Mouse (Mus musculus) inflammation-experienced regulatory T-cells (primary cell): ENCODE data around the gene Cd33. TPM values are rescaled to one million over a fixed set of nuclear protein-coding genes. Genes with fewer than 3 reads are reported as not detected.

ENCODE experiments used
- polyA plus RNA-seq, 2 experiments: library from polyadenylated mRNA; unstranded; fragments of 100-300 nt; shearing (Covaris generic); gene quantifications; one replicate each; pipeline ENCODE4 v1.2.1; 2017

Cd33 gene
- under 1 TPM in 1 of 2 experiments, not detected in 1; 0.10 TPM for polyA plus RNA-seq

DNA sequence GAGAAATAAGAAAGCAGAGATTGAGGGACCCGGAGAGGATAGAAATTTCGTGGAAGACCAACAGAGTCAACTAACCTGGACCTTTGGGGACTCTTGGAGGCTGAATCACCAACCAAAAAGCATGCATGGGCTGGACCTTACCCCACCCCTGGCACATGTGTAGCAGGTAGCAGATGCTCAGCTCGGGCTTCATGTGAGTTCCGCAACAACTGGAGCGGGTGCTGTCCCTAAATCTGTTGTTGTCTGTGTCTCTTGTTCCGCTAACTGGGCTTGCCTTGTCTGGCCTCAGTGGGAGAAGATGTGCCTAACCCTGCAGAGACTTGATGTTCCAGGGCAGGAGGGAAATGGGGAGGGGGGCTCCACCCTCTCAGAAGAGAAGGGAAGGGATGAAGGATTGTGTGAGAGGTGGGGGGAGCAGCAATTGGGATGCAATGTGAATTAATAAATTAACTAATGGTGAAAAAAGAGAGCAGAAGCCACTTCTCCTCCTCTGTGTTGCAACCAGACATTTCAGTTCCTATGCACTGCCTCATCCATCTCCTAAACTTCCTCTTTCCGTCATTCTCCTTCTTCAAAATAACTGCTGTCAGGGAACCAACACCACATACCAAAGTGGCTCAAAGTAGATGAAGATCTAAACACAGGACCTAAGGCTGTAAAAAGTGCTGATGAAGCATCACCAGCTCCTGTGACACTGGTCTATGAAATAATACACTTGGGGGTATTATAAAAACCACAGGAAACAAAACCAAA lies at the start of gene Cd33:
Gene Cd33 (minus strand): TSS at position 204 of the 753 bp plus-strand sequence.

GRCm38 (mm10) chr7:43579440-43580171 lies 35.4 kb upstream of the Cd33 start, which contains the start of gene Zfp719:
Gene Zfp719, plus strand, starts transcription at chr7:43579610.

DNA sequence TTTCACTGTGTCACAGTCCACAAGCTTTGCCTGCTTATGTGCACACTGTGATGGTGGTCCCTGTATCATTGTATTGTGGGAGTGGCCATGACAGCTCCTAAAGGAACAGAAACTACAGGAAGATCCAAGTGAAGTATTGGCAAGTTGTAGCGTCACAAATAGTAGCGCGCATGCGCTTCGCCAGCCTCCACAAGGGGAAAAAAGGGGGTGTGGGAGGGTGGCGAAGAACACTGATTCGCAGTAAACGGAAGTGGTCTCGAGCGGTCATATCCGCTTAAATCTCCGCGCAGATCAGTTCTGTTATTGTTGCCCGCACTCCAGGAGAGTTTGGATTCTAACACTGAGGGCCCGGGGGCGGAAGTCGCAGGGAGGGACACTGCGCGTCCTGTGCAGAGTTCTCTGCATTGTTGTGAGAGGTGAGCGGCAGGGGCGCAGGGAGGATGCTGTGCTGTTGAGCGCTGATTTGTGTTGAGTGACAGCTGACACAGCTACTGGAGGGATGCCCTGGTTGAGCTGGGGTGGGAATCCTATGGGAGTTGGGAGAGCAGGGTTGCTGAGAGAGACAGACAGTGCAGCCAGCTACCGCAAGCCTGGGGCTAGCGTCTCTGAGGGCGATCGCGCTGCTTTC lies 17.9 kb upstream of the Cd33 start, which contains the start of gene Zfp658:
Gene Zfp658 (plus strand): TSS at position 251 of the 628 bp plus-strand sequence.

DNA sequence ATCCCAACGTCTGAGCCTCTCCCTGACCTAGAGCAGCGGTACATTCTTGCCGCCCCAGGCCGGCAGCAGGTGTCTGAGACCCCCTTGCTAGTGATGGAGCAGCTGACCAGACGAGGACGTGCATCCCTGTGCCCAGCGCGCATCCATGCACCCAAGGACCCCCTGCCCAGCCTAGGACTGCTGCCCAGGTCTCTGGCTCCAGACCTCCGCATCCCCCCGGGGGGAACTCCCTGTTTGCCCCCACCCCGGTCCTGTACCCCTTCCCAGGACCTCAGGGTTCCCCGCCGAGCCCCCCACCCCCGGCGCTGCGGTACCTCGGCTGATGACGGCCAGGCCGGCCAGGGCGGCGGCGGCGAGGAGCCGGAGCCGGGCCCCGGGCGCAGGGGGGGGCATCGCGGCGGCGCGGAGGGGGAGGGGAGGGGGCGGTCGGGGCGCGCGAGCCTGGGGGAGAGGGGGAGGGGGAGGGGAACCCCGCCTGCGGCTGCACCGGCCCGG lies 54.5 kb downstream of the Cd33 start, which contains the start of gene Iglon5:
Gene Iglon5 (minus strand): TSS at position 445 of the 495 bp plus-strand sequence.

Other genes with a start within 250 kb of the Cd33 start
- gene Zfp715, start 231.1 kb downstream of the Cd33 start, polyA plus RNA-seq = 10 to 100 TPM; 15.9 to 17.1 TPM
- gene Siglecf, start 193.1 kb downstream of the Cd33 start, polyA plus RNA-seq = not detected
- gene Siglecg, start 136.2 kb downstream of the Cd33 start, polyA plus RNA-seq = 1 to 10 TPM; 2.5 to 3.1 TPM
- gene Lim2, start 116.8 kb downstream of the Cd33 start, polyA plus RNA-seq = not detected
- gene Nkg7, start 107.4 kb downstream of the Cd33 start, polyA plus RNA-seq = 100 to 1,000 TPM; 182 to 285 TPM
- under 1 TPM in 1 of 2 experiments, not detected in 1; 0.50 TPM for gene Cldnd2, start 103.6 kb downstream of the Cd33 start, polyA plus RNA-seq
- 100 to 1,000 TPM; 109 to 133 TPM for gene Etfb, start 100.3 kb downstream of the Cd33 start, polyA plus RNA-seq
- gene Gm45233, start 100.3 kb downstream of the Cd33 start, polyA plus RNA-seq = not detected
- gene Vsig10l, start 81.3 kb downstream of the Cd33 start, polyA plus RNA-seq = 1 to 10 TPM; 5.6 to 8.2 TPM
- under 1 TPM in 1 of 2 experiments, not detected in 1; 0.25 TPM for gene Iglon5, start 54.4 kb downstream of the Cd33 start, polyA plus RNA-seq
- under 1 TPM; 0.08 to 0.45 TPM for gene 4931406B18Rik, start 38.5 kb downstream of the Cd33 start, polyA plus RNA-seq
- gene Zfp658, start 17.8 kb upstream of the Cd33 start, polyA plus RNA-seq = 1 to 10 TPM; 4.8 to 7.8 TPM
- gene Zfp719, start 35.2 kb upstream of the Cd33 start, polyA plus RNA-seq = 10 to 100 TPM in 1 of 2 experiments, 1 to 10 TPM in 1; 7.4 to 11.1 TPM
- gene Zfp819, start 62.7 kb upstream of the Cd33 start, polyA plus RNA-seq = not detected
- under 1 TPM in 1 of 2 experiments, not detected in 1; 0.18 TPM for gene Ceacam18, start 90.3 kb upstream of the Cd33 start, polyA plus RNA-seq
- under 1 TPM in 1 of 2 experiments, not detected in 1; 0.20 TPM for gene Siglece, start 115.7 kb upstream of the Cd33 start, polyA plus RNA-seq
- gene Ctu1, start 127.6 kb upstream of the Cd33 start, polyA plus RNA-seq = 10 to 100 TPM in 1 of 2 experiments, 1 to 10 TPM in 1; 8.3 to 10.0 TPM
- gene Klk14, start 146.0 kb upstream of the Cd33 start, polyA plus RNA-seq = under 1 TPM in 1 of 2 experiments, not detected in 1; 0.22 TPM
- gene Klk13, start 168.1 kb upstream of the Cd33 start, polyA plus RNA-seq = under 1 TPM in 1 of 2 experiments, not detected in 1; 0.26 TPM
- gene Klk12, start 224.5 kb upstream of the Cd33 start, polyA plus RNA-seq = under 1 TPM in 1 of 2 experiments, not detected in 1; 0.19 TPM
- under 1 TPM; 0.28 to 0.97 TPM for gene Klk11, start 230.2 kb upstream of the Cd33 start, polyA plus RNA-seq
- under 1 TPM; 0.11 to 0.21 TPM for gene Klk10, start 236.6 kb upstream of the Cd33 start, polyA plus RNA-seq
- 1 to 10 TPM in 1 of 2 experiments, under 1 TPM in 1; 0.92 to 1.5 TPM for gene Klk9, start 247.5 kb upstream of the Cd33 start, polyA plus RNA-seq